Mouse (Mus musculus) small intestine, adult 2 months (tissue): ENCODE measurements around the gene Rab11a. TPM values are rescaled to one million over a fixed set of nuclear protein-coding genes. Genes with fewer than 3 reads are reported as not detected.

Experiments
- H3K27ac ChIP-seq: fragments of 200-500 bp; 2 replicates; pipeline ENCODE4 v1.5.1; 2012; ENCODE audit warnings: low read depth, low read length, control low read depth, inconsistent platforms; ENCODE audit not compliant: insufficient read depth
- H3K27me3 ChIP-seq: fragments of 200-500 bp; 2 replicates; pipeline ENCODE4 v1.6.1; 2012; ENCODE audit warnings: mild to moderate bottlenecking, moderate library complexity, low read length, inconsistent platforms; ENCODE audit not compliant: control insufficient read depth, insufficient read depth
- H3K36me3 ChIP-seq: fragments of 200-500 bp; 2 replicates; pipeline ENCODE4 v1.6.1; 2012; ENCODE audit warnings: mild to moderate bottlenecking, low read length, control low read depth, inconsistent platforms; ENCODE audit not compliant: control insufficient read depth, insufficient read depth
- H3K4me1 ChIP-seq: fragments of 200-500 bp; 2 replicates; pipeline ENCODE4 v1.6.1; 2012; ENCODE audit warnings: low read length, inconsistent platforms, mixed read lengths; ENCODE audit not compliant: control insufficient read depth, insufficient read depth, insufficient read length
- H3K4me3 ChIP-seq: fragments of 200-500 bp; 2 replicates; pipeline ENCODE4 v1.5.1; 2012; ENCODE audit warnings: low read depth, mild to moderate bottlenecking, control low read depth, inconsistent platforms, low read length, moderate library complexity
- CTCF ChIP-seq: fragments of 200-500 bp; IDR thresholded peaks from 2 replicates; pipeline ENCODE4 v1.5.1; 2012; ENCODE audit warnings: low read depth, mild to moderate bottlenecking, control low read depth, inconsistent platforms, low read length, moderate library complexity, mixed read lengths; ENCODE audit not compliant: insufficient replicate concordance, insufficient read length; ENCODE audit errors: extremely low read depth
- POLR2A ChIP-seq: fragments of 200-500 bp; IDR thresholded peaks from 2 replicates; pipeline ENCODE4 v1.6.1; 2012; ENCODE audit warnings: low read depth, mild to moderate bottlenecking, control low read depth, inconsistent platforms, low read length, moderate library complexity
- WGBS: fragments of 180-500 bp; shearing (Covaris S2); methylation state at CpG from one replicate; pipeline ENCODE4 v1.1.7; 2018; 5-methylcytosine and 5-hydroxymethylcytosine counted together
- polyA plus RNA-seq: library from polyadenylated mRNA; depleted of rRNA; stranded (reverse); fragments of >200 nt; gene quantifications from 2 replicates; pipeline ENCODE4 v1.2.3, GENCODE M21; 2012; rRNA removed

Gene Rab11a
- polyA plus RNA-seq, 1 experiment: 74.3 TPM

DNA sequence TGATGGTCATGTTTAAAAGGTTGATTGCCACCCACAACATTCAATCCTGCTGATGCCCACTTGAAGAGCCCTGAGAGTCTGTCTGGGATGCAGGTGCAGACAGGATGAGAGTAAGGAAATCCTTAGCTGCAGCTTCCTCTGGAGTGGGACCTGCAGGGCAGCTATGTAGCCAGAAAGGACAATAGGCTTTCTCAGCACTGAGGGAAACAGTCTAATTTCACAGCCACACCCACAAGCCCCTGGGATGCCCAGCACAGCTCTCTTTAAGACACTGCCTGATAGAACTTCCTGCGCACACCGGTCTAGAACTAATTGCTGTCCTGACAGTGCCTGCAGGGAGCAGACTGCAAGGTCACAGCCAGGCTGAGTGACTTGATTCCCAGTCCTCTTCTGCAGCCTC is 69.6 kb downstream of the Rab11a start:
- Histone ChIP-seq H3K36me3 (no peaks in the 10 kb centered on the region), H3K4me3 (no peak overlapping the region), H3K27ac (no peak overlapping the region), H3K27me3 (no peaks in the 10 kb centered on the region), H3K4me1 (peaks cover 20% of the 10 kb centered on the region; the same call in 1 of the 2 replicates)
- no peak for TF ChIP-seq CTCF
- no peak for TF ChIP-seq POLR2A
- WGBS: 73% methylated on average over 2 of the region's 2 CpGs

- no peak for TF ChIP-seq POLR2A
- TF ChIP-seq CTCF: no peak
- peaks cover 20% of the 10 kb centered on the region; the same call in 1 of the 2 replicates for H3K4me1 ChIP-seq
- no peaks in the 10 kb centered on the region for H3K27me3 ChIP-seq
- no peak overlapping the region for H3K4me3 ChIP-seq
- H3K36me3 ChIP-seq: no peaks in the 10 kb centered on the region
- WGBS: 4% methylated on average over 5 of the region's 5 CpGs
- H3K27ac ChIP-seq: no peak overlapping the region
Measured at GRCm38 (mm10) chr9:64667513-64667912, 70.0 kb downstream of the Rab11a start.

DNA sequence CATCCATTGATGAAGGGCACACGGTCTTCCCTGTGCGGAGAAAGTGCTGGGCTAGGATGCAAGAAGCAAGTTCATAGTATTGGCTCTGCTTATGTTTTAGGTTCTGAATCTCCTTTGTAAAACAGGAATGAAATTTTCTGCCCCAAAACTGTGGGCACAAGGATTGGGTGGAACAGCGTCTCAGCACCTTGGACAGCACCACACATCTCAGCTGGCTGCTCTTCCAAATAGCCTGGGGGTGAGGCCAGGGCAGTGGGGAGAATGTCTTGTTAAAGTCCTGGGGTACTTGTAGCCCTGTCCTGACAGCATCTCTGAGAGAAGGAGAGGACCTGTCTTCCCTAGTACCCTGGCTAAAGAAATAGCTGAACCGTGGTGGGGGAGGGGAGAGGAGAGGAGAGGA is 71.0 kb downstream of the Rab11a start:
- Histone ChIP-seq H3K4me1 (peaks cover 16% of the 10 kb centered on the region; the same call in 1 of the 2 replicates), H3K27ac (no peak overlapping the region), H3K36me3 (no peaks in the 10 kb centered on the region), H3K27me3 (no peaks in the 10 kb centered on the region), H3K4me3 (no peak overlapping the region)
- no peak for TF ChIP-seq CTCF
- no peak for TF ChIP-seq POLR2A
- 33% methylated on average over 4 of the region's 4 CpGs for WGBS

Other genes starting within 250 kb of the Rab11a start
- gene Dennd4a, start 73.6 kb upstream of the Rab11a start, polyA plus RNA-seq: 1.2 and 2.2 TPM in 2 replicates
- not detected in 2 replicates for gene Slc24a1, start 213.8 kb upstream of the Rab11a start, polyA plus RNA-seq
- gene Ints14, start 223.1 kb upstream of the Rab11a start, polyA plus RNA-seq: 3.6 and 7.2 TPM in 2 replicates